Mouse (Mus musculus) mammary gland, adult 2 months (tissue): Measurements from ENCODE around the gene Ly6g5c. TPM values are rescaled to one million over a fixed set of nuclear protein-coding genes. Genes with fewer than 3 reads are reported as not detected.

Experiments
- polyA plus RNA-seq: library from polyadenylated mRNA; depleted of rRNA; stranded (reverse); fragments of >200 nt; gene quantifications from 2 replicates; pipeline ENCODE4 v1.2.3, GENCODE M21; 2012; ENCODE audit warnings: low replicate concordance; rRNA removed

Gene Ly6g5c
- not detected in 2 replicates for polyA plus RNA-seq

DNA sequence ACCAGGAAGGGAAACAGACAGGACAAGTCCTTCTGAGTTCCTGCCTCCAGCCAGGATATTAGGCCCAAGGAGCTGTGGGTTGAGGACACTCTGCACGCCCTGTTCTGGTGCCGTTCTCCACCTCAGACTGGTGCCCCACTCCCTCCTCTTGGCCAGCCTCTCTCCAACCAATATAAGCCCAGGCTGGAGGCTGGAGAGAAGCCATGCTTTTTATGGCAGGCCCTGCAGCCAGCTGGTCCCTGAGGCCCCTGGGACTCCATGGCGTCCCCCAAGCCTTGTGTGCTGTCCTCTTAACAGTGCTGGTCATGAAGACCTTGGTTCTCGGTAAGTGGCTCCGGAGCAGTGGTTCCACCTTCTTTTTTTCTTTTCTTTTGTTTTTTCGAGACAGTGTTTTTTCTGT is at the start of gene Ly6g5c:
TSS of gene Ly6g5c (plus strand) at position 183 of the 400 bp plus-strand sequence.

DNA sequence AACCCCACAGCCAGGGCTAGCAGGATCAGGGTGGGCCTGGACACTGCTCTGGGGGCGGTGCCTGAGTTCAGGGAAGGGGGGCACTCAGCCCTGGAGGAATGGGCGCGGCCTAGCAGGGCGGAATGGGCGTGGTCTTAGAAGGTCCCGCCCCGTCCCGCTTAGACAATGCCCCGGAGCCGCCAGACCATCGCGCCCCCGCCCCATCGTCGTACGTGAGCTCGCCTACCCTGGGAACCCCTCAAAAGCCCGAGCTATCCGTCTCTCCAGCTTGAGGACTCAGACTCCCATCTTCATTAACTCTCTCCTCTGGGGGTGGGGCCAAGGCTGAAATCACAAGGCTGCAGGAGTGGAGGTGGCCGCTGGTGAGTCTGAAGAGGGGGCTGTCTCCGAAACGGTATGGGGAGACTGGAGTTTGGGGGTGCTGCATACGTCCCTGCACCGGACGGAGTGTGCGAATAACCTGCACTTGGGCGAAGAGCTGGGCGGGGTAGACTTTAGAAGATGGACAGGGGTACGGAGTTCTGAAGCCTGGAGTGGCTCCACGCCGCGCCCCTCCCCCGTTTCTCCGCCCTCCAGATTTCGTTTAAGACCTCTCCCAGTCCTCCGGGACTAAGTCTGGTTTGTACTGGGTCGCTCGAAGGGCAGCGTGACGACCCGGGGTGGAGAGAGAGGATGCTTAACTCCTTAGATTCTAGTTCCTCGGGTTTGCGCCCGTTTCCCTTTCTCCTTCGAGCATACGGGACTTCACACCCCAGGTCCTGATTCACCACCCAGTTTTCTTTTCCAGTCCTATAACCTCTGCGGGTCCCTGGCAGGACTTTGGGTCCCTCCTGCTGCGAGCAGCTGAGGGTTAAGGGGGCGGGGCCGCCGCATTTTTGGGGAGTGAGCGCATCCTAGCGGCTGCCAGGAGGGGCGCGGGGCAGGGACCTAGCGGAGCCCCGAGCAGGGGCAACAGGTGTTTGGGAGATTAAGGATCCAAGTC is 48.9 kb upstream of the Ly6g5c start, which contains the start of gene Ddah2:
TSS of gene Ddah2 (plus strand) at position 125 of the 982 bp plus-strand sequence.

DNA sequence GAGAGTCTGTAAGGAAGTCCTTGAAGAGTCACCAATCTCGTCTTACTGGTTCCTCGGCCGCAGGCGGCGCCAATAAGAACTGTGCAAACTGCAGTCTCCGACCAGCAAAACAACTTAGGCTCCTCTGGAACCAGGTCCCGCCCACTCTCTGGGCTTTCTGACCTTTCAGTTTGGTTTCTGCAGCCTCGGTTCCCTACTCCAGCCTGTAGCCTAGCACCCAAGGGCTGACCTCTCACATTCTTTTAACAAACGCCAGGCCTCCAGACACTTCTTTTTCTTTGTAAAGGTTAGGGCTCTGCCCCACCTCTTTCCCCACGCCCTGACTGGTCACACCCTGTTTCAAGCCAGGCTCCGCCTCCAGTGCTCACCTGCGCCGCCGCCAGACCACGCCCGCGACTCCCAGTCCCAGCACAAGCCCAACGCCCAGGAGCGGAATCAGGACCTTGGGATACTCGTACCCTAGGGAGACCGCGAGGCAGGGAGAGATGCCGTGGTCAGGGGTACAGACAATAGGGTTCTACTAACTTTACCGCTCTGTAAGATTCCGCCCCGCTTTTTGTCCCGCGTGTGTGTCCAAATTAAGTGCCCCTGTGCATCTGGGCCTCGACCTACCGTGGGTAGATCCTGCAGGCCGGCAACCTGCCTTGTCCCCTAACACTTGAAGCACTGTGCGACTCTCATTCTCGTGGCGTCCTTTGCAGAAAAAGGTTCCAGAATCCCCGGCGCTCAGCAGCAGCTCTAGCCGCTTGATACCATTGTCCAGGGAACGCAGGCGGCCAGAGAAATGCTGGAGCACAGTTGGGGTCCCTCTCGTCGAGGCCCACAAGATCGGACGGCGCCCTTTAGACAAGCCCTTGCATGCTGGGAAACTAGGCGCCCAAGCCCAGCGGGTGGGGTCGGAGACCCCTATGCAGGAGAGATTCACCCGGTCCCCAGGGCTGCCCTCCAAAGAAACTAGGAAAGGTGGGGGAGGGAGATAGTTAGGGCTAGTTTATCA is 42.8 kb upstream of the Ly6g5c start, which contains the start of gene Ly6g6c:
TSS of gene Ly6g6c (plus strand) at position 438 of the 997 bp plus-strand sequence.

DNA sequence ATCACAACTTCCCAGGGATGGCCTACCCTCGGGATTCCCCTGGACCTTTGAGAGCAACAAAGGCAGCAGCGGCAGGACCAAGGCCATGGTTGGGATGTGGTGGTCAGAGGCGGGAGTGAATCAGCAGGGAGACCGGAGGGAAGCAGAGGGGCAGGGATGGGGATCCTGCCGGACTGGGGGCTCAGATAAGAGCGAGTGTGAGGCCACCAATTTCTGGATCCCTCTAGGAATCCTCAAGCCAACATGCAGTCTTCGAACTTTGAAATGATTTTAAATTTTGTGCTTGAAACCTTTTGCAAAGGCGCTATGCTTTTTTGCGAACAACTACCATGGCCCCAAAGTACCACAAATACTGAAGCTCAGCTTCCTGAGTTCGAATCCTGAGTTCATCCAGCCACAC is 42.0 kb upstream of the Ly6g5c start, which contains the start of gene Mpig6b:
TSS of gene Mpig6b (minus strand) at position 101 of the 400 bp plus-strand sequence.

DNA sequence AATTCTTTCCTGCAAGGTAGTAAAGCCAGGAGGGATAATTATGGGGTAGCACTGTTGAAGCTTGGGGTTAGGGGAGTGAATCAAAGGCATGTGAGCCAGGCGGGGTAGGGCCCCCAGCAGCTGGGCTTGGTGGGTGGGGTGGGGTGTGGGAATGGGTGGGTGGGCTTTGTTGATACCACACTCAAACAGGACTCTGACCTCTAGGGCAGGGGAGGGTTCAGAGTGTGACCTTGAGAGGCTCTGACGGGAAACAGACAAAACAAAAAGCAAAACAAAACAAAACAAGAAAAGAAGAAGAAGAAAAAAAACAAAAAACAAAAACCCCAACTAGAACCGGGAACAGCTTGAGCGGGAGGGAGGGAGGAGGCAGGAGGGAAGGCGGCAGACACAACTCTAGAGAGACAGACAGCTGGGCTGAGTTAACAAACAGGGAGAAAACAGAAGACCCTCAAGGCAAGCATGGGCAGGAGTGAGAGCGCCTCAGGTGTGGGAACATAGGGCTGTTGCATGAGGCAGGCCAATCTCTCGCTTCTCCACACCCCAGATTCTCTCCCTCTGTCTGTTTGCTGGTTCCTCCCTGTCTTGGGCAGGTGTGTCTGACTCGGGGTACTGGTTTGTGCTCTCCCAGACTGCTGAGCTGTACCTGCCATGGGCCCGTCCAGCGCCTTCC is 31.4 kb upstream of the Ly6g5c start, which contains the start of gene Ly6g6e:
TSS of gene Ly6g6e (plus strand) at position 396 of the 670 bp plus-strand sequence.

DNA sequence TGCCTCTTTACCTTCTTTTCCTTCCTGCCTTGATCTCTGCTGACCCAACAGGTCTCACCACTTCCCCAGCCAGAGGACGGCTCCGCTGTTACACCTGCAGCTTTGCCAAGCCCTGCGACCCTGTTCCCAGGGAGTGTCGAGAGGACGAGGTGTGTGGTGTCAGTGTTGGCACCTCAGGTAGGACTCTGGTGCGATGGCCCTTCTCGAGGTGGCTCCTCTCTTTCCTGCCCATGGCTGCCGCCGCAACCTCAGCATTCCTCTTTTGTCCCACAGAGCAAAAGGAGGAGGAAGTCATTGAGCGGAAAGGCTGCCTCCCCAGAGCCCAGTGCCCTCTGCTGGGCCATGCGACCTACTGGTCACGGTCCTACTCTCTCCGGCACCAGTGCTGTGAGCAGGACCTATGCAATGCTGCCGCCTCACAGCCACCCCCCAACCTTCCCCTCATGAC is 30.3 kb upstream of the Ly6g5c start, which contains the start of gene Ly6g6d:
TSS of gene Ly6g6d (minus strand) at position 280 of the 448 bp plus-strand sequence.

DNA sequence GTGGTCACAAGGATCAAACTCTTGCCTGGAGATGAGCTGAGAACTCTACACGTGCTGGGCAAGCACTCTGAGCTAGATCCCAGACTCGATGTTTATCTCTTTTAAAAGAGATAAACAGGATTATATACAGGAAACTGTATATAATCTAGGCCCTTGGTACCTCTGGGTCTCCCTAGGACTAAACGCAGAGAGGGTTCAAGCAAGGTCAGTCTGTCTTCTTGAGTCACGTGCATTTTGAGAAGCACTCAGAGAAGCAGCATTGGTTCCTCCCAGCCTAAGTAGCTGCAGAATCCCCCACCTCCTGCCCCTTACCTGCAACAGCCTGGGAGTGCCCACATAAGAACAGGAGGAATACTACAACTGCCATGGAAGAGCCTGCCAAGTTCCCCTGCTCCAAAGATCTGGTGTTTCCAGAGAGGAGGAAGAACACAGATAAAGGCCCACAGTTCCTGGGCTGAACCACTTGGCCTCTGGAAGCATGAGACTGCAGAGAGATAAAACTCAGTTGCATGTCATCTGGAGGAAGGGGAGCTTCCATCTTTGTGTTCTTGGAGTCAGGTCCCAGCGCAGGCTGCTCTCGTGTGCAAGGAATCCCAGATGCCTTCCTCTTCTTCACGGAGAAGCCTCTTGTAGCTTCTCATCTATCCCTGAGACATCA is 22.7 kb upstream of the Ly6g5c start, which contains the start of gene Ly6g6f:
TSS of gene Ly6g6f (minus strand) at position 403 of the 658 bp plus-strand sequence.

DNA sequence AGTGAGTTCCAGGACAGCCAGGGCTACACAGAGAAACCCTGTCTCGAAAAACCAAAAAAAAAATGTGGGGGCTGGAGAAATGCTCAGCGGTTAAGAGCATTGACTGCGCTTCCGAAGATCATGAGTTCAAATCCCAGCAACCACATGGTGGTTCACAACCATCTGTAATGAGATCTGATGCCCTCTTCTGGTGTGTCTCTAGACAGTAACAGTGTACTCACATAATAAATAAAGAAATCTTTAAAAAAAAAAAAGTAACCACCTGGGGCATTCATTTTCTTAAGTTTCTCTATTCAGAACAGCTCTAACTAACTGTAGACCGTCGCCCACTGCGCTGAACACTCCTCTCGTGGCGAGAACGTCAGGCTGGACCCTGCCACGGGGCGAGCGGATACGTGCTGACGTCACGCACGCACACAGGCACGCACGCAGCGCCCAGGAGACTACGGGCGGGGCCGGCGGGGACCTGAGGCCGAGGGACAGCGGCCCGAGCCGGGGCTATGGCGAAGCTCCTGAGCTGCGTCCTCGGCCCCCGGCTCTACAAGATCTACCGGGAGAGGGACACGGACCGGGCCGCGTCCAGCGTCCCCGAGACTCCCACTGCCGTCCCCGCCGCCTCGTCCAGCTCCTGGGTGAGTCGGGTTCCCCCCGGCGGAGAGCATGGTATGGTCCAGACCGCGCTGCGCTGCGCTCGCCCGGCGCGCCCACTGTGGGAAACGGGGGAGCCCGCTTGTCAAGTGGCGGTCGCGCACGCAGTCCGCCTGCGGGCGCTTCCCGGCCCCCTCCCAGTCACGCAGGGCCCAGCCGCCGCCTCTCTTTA is 19.0 kb upstream of the Ly6g5c start, which contains the start of gene Abhd16a:
TSS of gene Abhd16a (plus strand) at position 439 of the 820 bp plus-strand sequence.

DNA sequence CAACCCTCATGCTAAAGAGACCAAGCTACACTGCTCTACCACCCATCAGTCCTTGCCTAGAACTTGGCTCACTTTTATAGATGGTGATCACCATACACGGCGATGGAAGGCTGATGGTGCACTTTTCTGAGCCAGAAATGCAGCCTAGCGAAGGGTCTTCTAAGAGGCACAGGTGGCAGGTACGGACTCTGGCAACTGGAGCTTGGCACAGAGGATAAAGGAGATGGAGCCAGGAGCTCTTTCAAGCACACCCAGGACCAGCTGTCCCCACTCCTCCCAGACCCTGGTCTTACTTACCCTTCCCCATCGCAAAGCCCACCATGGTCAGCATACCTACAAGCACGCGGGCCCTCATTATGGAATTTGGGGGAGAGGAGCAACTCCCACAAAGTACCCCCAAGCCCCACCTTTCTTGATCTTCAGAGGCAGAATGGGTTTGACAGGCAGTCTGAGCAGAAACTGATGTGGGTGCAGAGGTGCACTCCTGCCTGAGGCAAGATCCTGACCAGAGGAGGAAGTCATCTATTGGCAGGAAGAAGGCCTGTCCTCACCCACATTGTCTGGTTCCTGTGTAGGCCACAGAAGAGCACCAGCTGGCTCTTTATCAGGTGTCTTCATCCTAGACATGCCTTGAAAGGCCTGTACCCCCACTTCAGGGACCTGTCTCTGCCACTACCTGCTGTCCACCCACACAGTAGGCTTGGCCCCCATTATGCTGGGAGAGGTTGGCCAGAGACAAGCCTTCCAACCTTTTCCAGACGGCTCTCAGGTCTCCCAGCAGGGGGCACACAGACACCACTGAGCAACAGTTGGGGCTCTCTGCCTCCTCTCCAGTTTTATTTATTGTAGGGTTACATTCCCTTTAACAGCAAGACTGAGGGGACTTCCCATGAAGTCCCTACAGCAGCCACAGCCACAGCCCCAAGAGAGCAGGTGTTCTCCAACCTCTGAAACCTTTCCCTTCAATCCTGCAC is 7.3 kb downstream of the Ly6g5c start, which contains the start of gene Ly6g5b:
TSS of gene Ly6g5b (minus strand) at position 383 of the 974 bp plus-strand sequence.

DNA sequence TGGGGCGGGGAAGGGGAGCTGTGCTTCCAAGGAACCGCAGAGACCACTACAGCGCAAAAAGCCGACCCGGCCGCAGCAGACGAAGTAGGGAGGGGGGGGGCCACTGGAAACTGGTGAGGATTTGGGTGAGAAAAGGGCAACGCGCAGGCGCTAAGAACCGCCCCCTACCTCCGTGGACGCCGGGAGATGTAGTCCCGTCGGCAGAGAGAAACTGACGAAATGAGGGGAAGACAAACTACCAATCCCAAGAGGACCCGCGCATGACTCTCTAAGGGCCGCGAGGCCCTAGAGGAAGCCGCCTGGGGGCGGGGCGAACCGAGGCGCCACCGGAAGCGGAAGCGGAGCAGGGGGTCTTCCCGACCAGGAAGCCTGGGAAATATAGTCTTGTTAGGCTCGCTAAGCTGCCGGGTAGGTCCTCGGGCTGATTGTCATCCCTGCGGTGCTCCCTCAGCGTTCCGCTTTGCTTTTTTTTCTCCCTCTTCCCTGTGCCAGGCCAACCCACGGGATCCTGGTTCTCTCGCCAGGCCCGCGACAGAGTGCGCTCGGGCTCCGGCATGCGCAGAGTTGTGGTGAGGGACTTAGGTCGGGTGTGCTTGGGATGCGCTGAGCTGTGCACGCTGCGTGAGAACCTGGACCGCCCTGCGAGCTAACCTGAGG is 13.2 kb downstream of the Ly6g5c start, which contains the start of gene Gpank1:
TSS of gene Gpank1 (plus strand) at position 313 of the 657 bp plus-strand sequence.

DNA sequence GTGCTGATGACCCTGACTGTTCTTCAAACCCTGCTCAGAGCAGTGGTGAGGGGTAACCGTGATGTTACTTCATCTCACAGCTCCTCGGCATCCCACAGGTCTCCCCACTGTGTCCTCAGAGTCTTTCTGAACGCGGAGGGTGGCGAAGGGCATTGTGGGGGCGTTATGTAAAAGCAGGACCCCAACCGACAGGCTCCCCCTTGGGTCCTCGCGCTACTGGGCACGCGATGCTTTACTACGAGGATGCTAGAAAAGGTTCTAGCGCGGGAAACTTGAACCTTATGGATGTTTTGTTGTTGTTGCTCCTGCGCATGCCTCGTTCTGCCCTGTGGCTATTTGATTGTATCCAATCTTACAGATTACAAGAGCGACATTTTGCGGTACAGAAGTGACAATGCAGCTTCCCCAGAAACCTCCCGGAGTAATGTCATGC is 13.8 kb downstream of the Ly6g5c start, which contains the start of gene Csnk2b:
TSS of gene Csnk2b (minus strand) at position 183 of the 433 bp plus-strand sequence.

DNA sequence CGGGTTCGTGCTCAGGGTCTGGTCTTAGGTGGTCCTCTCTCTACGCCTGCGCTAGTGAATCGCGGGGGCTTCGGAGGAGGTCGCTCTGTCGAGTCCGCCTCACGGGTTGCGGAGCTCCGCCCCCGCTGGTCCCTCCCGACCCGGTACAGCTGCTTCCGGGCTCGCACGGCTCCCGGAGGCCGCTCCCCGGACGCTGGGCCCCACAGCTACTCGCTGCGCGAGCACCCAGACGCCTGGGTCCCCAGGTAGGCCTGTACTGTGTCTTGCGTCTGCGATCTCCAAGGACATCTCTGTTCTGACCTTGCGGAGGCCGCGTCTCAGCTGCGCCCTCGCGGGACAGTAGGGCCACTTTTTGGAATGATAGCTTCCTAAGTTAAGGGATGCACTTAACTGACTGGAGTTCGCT is 18.1 kb downstream of the Ly6g5c start, which contains the start of gene D17H6S53E:
TSS of gene D17H6S53E (plus strand) at position 168 of the 406 bp plus-strand sequence.

DNA sequence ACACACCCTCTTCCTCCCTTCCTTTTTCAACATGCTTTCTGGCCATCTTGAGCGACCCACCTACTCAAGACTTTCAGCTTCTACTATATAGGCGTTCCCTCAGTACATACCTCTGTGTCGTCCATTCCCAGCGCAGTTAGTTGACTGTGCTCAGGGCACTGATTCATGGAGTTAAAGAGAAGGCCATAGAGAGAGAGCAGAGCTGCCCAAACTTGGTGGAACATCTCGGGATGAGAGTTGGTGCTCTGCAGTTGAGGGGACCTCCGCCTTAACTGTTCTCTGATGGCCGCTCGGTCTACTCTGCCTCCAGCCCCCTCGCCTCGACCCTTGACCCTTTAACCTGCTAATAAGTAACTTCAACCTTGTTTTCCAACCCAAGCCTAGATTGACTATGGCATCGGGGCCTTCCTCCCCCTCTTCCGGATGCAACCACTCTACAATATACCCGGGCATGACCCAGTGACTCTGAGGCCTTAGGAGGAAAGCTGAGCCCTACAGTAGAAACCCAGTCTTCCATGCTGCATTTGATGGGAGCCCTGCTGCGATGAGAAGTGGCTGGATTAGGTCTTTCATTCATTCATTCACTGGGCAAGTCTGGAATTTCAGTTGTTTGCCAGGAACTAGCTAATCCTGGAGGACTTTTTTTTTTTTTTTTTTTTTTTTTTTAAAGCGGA is 23.6 kb downstream of the Ly6g5c start, which contains the start of gene Apom:
TSS of gene Apom (minus strand) at position 551 of the 674 bp plus-strand sequence.

DNA sequence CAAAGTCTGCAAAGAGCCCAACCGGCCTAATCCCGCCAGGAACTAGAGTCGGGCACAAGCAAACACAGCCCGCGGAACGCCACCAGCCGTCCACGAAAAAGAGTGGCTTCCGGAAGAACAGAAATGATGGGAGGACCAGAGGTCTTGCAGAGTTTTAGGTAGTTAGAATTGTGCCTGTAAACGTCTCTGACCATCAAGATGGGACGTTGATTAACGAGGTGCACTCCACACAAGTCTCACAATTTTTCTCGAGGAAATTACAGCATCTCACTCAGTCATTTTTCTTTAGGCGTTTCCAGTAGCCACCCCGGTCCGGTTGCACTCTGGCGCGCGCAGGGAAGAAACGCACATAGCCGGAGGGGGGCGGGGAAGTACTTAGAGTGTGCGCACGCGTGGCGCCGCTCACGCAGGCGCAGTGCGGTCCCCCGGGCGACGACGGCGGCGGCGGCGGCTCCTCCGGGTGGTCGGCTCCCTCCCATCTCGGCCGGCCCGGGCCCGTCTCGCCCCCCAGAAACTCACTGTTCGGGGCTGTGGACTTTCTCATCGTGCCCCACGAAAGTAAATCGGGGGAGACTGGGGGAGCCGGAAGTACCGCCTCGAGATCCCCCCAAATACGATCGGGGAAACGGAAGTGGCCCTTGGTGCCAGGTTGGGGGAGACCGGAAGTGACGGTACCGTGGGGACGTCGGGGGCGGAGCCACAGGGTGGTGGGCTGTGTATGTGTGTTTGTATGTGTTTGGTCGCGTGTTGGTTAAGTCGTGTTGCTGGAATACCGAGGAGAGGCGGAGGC is 26.9 kb downstream of the Ly6g5c start, which contains the start of gene Bag6:
TSS of gene Bag6 (plus strand) at position 378 of the 790 bp plus-strand sequence.

